In the genomic region with DNA sequence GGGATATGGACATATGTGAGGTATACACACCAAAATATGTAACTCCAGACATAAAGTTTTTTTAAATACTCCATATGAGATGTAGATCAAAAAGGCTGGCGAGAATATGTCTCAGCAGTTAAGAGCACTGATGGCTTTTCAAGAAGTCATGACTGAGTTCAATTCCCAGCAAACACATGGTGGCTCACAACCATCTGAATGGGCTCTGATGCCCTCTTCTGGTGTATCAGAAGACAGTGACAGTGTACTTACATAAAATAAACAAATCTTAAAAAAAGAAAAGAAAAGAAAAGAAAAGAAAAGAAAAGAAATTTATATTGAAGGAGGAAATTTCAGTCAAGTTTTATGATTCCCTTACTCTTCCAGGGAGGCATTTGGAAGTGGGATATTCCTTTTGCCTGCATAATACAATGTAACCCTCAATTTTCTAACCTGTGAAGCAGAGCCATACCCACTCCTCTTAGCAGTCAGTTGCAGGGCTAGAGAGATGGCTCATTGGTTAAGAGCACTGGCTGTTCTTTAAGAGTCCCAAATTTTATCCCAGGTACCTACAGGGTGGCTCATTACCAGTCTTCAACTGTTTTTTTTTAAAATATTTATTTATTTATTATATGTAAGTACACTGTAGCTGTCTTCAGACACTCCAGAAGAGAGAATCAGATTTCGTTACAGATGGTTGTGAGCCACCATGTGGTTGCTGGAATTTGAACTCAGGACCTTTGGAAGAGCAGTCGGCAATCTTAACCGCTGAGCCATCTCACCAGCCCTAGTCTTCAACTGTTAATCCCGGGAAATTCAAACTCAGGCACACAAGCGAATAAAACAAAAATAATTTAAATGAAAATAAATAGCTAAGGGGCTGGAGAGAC, we compare ENCODE assay signal across 8 mouse cellular contexts. TPM values are rescaled to one million over a fixed set of nuclear protein-coding genes. Genes with fewer than 3 reads are reported as not detected.
DNase-seq lines count a peak whose midpoint lies in the region.

No protein-coding gene starts in this region.

- peaks cover 8% of the 10 kb centered on the region; the same call in 1 of the 2 replicates for H3K4me1 ChIP-seq in limb, embryonic 10.5 days

- DNase-seq in adrenal gland, postnatal 14 days = peak; percentile 37
- no peak for DNase-seq in adrenal gland, postnatal 10 days
- peak; percentile 58 for DNase-seq in thymus, postnatal 0 days (ENCODE audit: low spot score)
- DNase-seq in thymus, postnatal 25 days = no peak
- DNase-seq in limb, embryonic 10.5 days (ENCODE audit: low spot score) = no peak
- peak; percentile 80 for DNase-seq in retina, postnatal 1 day
- no peak for DNase-seq in urinary bladder, postnatal 25 days (ENCODE audit: low spot score)
- DNase-seq in spleen, postnatal 10 days (ENCODE audit: low spot score in 2 of 2) = no peak

- no peaks in the 10 kb centered on the region for H3K36me3 ChIP-seq in limb, embryonic 10.5 days

- H3K4me3 ChIP-seq in limb, embryonic 10.5 days = 0 out of 2 replicates have a peak overlapping the region, but pooled peaks have one; percentile 34

- H3K27ac ChIP-seq in limb, embryonic 10.5 days = no peak overlapping the region

- H3K27me3 ChIP-seq in limb, embryonic 10.5 days (ENCODE audit: low read depth, poor library complexity, severe bottlenecking) = no peaks in the 10 kb centered on the region

- 19% methylated on average over 6 of the region's 6 CpGs for WGBS in limb, embryonic 10.5 days

- H3K9me3 ChIP-seq in limb, embryonic 10.5 days (replicated peaks) = no peaks in the 10 kb centered on the region

RNA-seq across cellular contexts. Expression of a gene that starts 5.1 kb away (rescaled TPM):
- total RNA-seq in adrenal gland, postnatal 14 days (2021) = 27.3 and 31.3 TPM in 2 replicates
- 10 to 100 TPM; 21.8 to 24.7 TPM for total RNA-seq in adrenal gland, postnatal 10 days (2021)
- polyA plus RNA-seq in thymus, postnatal 0 days (2015; fragmentation: Nextera tagmentation; extraction: Ambion mirVana) = 83.0 and 92.5 TPM in 2 replicates
- polyA plus RNA-seq in limb, embryonic 10.5 days (2016; fragmentation: Nextera tagmentation; extraction: Ambion mirVana) = 60.9 and 62.9 TPM in 2 replicates

RNA-seq across cellular contexts. Expression of a gene that starts 7.7 kb away (rescaled TPM):
- total RNA-seq in adrenal gland, postnatal 14 days (2021) = 16.2 and 17.3 TPM in 2 replicates
- total RNA-seq in adrenal gland, postnatal 10 days (2021) = 10 to 100 TPM; 16.5 to 18.7 TPM
- 32.8 and 43.6 TPM in 2 replicates for polyA plus RNA-seq in thymus, postnatal 0 days (2015; fragmentation: Nextera tagmentation; extraction: Ambion mirVana)
- polyA plus RNA-seq in limb, embryonic 10.5 days (2016; fragmentation: Nextera tagmentation; extraction: Ambion mirVana) = 48.2 and 49.0 TPM in 2 replicates

RNA-seq across cellular contexts. Expression of a gene that starts 34.1 kb away (rescaled TPM):
- 0.93 and 3.5 TPM in 2 replicates for total RNA-seq in adrenal gland, postnatal 14 days (2021)
- total RNA-seq in adrenal gland, postnatal 10 days (2021) = 1 to 10 TPM; 1.2 to 3.7 TPM
- 10.8 and 11.9 TPM in 2 replicates for polyA plus RNA-seq in thymus, postnatal 0 days (2015; fragmentation: Nextera tagmentation; extraction: Ambion mirVana)
- polyA plus RNA-seq in limb, embryonic 10.5 days (2016; fragmentation: Nextera tagmentation; extraction: Ambion mirVana) = 0.68 and 1.4 TPM in 2 replicates

RNA-seq across cellular contexts. Expression of a gene that starts 57.0 kb away (rescaled TPM):
- total RNA-seq in adrenal gland, postnatal 14 days (2021) = 48.8 and 49.5 TPM in 2 replicates
- 10 to 100 TPM; 48.9 to 54.4 TPM for total RNA-seq in adrenal gland, postnatal 10 days (2021)
- 126 TPM in 2 replicates for polyA plus RNA-seq in thymus, postnatal 0 days (2015; fragmentation: Nextera tagmentation; extraction: Ambion mirVana)
- 151 TPM in 2 replicates for polyA plus RNA-seq in limb, embryonic 10.5 days (2016; fragmentation: Nextera tagmentation; extraction: Ambion mirVana)

Comparison
In these comparisons a context has a peak if more than half of its experiments do, and no peak if none do; other contexts are left out.
1. DNase-seq: peak in adrenal gland, postnatal 14 days (single experiment), thymus, postnatal 0 days (single experiment) and retina, postnatal 1 day (single experiment); none in adrenal gland, postnatal 10 days (single experiment), thymus, postnatal 25 days (single experiment), limb, embryonic 10.5 days (single experiment), urinary bladder, postnatal 25 days (single experiment) and spleen, postnatal 10 days (0 of 2).